Mouse (Mus musculus) ES-E14 (cell line): ENCODE measurements at regions not wholly inside any gene's neighbourhood (a gene's known extent, or its start where the extent isn't known, plus 50 kb on each side); places are given as distances from the start of the nearest gene placed in this dataset.

ENCODE experiments used
- DNase-seq: peaks from one replicate; pipeline ENCODE4 v3.0.0-alpha.2; 2013; ENCODE audit warnings: low read depth, low spot score
- H3K27ac ChIP-seq: 2 replicates; pipeline ENCODE4 v1.5.1; 2012; ENCODE audit warnings: low read depth, mild to moderate bottlenecking, low read length, moderate library complexity, mixed read lengths; ENCODE audit not compliant: poor library complexity, insufficient read depth, severe bottlenecking
- H3K36me3 ChIP-seq: 2 replicates; pipeline ENCODE4 v1.6.1; 2012; ENCODE audit warnings: mild to moderate bottlenecking, low read length, moderate library complexity, mixed read lengths; ENCODE audit not compliant: control insufficient read depth, poor library complexity, insufficient read depth, severe bottlenecking
- H3K4me1 ChIP-seq, 2 experiments: fragments of 150-350 bp in 1 of 2; sonication (generic) in 1 of 2; 2 replicates each; pipeline ENCODE4 v1.6.1; 2012; ENCODE audit warnings: low read length in 2 of 2, mild to moderate bottlenecking in 1 of 2, mixed read lengths in 1 of 2; ENCODE audit not compliant: control insufficient read depth in 2 of 2, insufficient read depth in 2 of 2, poor library complexity in 1 of 2
- H3K4me3 ChIP-seq, 2 experiments: fragments of 150-350 bp in 1 of 2; sonication (generic) in 1 of 2; 2 replicates each; pipeline ENCODE4 v1.5.1; 2012; ENCODE audit warnings: low read length in 2 of 2, low read depth in 1 of 2, mild to moderate bottlenecking in 1 of 2, mixed read lengths in 1 of 2; ENCODE audit not compliant: insufficient read depth in 1 of 2, poor library complexity in 1 of 2, severe bottlenecking in 1 of 2
- H3K9ac ChIP-seq: 2 replicates; pipeline ENCODE4 v1.6.1; 2012; ENCODE audit warnings: low read depth, mild to moderate bottlenecking, low read length, mixed read lengths; ENCODE audit not compliant: poor library complexity, insufficient read depth, severe bottlenecking
- H3K9me3 ChIP-seq: fragments of 150-350 bp; sonication (generic); 2 replicates; pipeline ENCODE4 v1.6.1; 2012; ENCODE audit warnings: low read depth, mild to moderate bottlenecking, low read length; ENCODE audit not compliant: control insufficient read depth, insufficient read depth
- CHD2 ChIP-seq: IDR thresholded peaks from 2 replicates; pipeline ENCODE4 v1.6.1; 2014; ENCODE audit warnings: mild to moderate bottlenecking, low read depth, low read length, inconsistent platforms
- HCFC1 ChIP-seq: IDR thresholded peaks from 2 replicates; pipeline ENCODE4 v1.6.1; 2012; ENCODE audit warnings: low read length, inconsistent platforms, borderline replicate concordance; ENCODE audit not compliant: insufficient read depth
- MAFK ChIP-seq: IDR thresholded peaks from 2 replicates; pipeline ENCODE4 v1.6.1; 2014; ENCODE audit warnings: mild to moderate bottlenecking, low read depth, low read length, inconsistent platforms; ENCODE audit not compliant: insufficient read depth
- ZC3H11A ChIP-seq: IDR thresholded peaks from 2 replicates; pipeline ENCODE4 v1.6.1; 2012; ENCODE audit warnings: low read depth, mild to moderate bottlenecking, inconsistent platforms, low read length, borderline replicate concordance
- ZNF384 ChIP-seq: IDR thresholded peaks from 2 replicates; pipeline ENCODE4 v1.6.1; 2012; ENCODE audit warnings: low read depth, low read length, inconsistent platforms
- in situ Hi-C, 2 experiments: fragments of 600-800 bp; cut with MboI; formaldehyde crosslinking; loops; one replicate each; pipeline ENCODE4 v1.15.1; 2025; ENCODE audit warnings: low sequenced_read_pairs in 2 of 2, inconsistent platforms in 1 of 2; ENCODE audit not compliant: unreplicated experiment in 2 of 2

DNA sequence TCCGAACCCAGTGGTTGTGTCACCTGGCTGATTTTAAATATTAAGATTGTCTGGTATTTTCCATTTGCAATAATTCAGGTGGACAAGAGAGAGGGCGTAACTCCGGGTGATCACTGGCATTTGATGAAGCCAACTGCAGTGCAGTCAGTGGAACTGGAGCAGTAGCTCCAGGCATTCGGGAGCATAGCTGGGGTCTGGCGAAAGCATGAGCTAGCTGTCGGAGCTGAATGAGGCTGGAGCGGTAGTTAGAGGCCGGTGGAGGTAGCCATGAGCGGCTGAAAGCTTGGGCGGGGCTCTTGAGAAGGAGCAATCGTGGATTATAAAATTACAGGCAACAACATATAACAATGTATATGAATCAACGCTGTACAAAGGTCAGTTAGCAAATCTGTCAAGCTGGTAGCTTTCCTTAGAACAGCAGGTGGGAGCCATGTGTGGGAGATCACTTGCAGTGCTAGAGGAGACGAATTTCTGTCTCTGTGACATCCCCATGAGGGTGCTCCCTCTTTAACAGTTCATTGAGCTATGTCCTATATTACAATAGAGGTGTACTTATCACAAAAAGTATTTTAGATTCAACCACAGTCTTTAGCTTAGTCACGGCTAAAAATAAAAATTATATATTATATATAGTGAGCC lies 1415.0 kb upstream of the 1700008P02Rik start:
- TF ChIP-seq MAFK (no peak), CHD2 (no peak), ZNF384 (no peak), HCFC1 (no peak), ZC3H11A (no peak)

DNA sequence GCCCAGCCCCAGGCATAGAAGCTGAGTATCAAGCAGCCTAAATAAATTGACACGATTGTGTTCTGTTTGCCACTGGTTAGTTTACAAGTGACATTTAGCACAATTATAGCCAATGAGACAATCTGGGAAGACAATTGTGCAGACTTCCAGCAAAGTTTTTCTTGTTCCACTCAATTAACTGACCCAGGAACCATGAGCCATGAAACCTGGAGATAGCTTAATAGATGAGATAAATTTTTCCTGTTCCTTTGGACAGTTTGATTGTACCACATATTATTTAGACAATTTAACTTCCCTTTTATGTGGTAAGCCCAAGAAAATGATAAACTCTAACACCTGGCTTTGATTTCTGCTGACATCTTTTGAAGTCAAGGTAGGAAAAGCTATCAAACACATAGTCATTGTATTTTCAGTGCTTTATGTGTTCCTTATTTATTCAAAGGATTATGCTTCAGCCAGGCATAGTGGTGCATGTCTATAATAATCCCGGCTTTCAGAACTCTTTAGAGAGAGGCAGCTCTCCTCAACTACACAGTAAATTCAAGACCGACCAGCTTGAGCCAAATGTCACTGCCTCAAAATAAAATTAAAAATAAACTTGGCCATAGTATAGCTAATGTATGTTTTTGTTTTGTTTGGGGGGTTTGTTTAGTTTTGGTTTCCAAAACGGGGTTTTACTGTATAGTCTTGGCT lies 1406.2 kb upstream of the 1700008P02Rik start:
- no peak overlapping the region for H3K4me3 ChIP-seq
- no peak for DNase-seq
- no peaks in the 10 kb centered on the region for H3K36me3 ChIP-seq
- in situ Hi-C loops, result no loop called here
- H3K27ac ChIP-seq, result no peak overlapping the region
- H3K9ac ChIP-seq, result no peak overlapping the region
- no peaks in the 10 kb centered on the region for H3K4me1 ChIP-seq
- no peak for TF ChIP-seq ZC3H11A
- TF ChIP-seq ZNF384, result no peak
- TF ChIP-seq HCFC1, result no peak
- TF ChIP-seq CHD2, result no peak
- TF ChIP-seq MAFK, result no peak
- no peaks in the 10 kb centered on the region for H3K9me3 ChIP-seq

More for the DNA sequence above, 1415.0 kb upstream of the 1700008P02Rik start:
- Histone ChIP-seq H3K9me3 (no peaks in the 10 kb centered on the region), H3K27ac (no peak overlapping the region), H3K36me3 (no peaks in the 10 kb centered on the region), H3K4me3 (no peak overlapping the region), H3K9ac (no peak overlapping the region), H3K4me1 (no peaks in the 10 kb centered on the region)
- DNase-seq, result no peak
- in situ Hi-C loops, result no loop called here

DNA sequence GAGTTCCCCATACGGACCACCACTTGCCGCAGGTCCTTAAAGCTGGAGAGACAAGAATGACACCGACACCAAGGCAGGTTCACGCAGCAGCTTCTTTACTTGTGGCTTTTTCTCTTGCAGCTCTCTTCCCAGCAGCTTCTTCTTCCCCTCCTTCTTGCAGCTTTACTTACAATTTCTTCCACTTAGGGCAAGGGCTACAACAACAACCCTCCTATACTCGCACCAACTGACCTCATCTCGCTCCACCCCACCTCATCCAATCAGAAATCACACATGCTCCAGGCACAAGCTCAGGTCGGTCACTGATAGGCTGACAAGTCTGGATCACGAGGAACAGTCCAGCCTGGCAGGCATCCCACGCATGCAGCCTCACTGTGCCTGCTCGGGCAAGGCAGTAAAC lies 1402.4 kb upstream of the 1700008P02Rik start:
- Histone ChIP-seq H3K27ac (no peak overlapping the region), H3K36me3 (no peaks in the 10 kb centered on the region; the same call in 1 of the 2 replicates), H3K4me3 (peak overlapping the region in 1 of 2 experiments; percentile 26; a peak in 1 of 4 replicates), H3K9me3 (peaks cover 2% of the 10 kb centered on the region; the same call in 1 of the 2 replicates), H3K4me1 (no peaks in the 10 kb centered on the region), H3K9ac (no peak overlapping the region)
- in situ Hi-C loops, result no loop called here
- no peak for DNase-seq
- TF ChIP-seq CHD2, result no peak
- no peak for TF ChIP-seq MAFK
- TF ChIP-seq ZC3H11A, result no peak
- TF ChIP-seq ZNF384, result no peak
- TF ChIP-seq HCFC1, result no peak

DNA sequence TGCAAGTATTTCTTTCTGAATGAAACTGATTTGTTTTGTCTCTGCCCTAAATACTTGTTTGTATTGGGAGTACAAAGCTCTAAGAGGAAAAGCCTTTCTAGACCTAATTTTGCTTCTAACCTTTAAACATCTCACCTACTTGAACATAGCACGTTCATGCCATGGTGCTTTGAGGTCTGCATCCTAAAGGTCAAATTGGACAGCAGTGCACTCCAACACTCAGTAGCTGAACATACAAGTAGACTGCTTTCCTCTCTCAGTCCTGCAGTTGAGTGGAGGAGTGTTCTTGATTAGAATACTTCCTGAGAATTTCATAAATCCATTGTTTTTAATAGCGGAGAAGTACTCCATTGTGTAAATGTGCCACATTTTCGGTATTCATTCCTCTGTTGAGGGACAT lies 1397.2 kb upstream of the 1700008P02Rik start:
- no peak overlapping the region for H3K9ac ChIP-seq
- H3K27ac ChIP-seq, result no peak overlapping the region
- H3K4me3 ChIP-seq, result no peak overlapping the region
- TF ChIP-seq CHD2 (no peak), HCFC1 (no peak), MAFK (no peak), ZNF384 (no peak)
- H3K9me3 ChIP-seq, result peaks cover 2% of the 10 kb centered on the region; the same call in 1 of the 2 replicates
- H3K36me3 ChIP-seq, result no peaks in the 10 kb centered on the region; the same call in 1 of the 2 replicates
- H3K4me1 ChIP-seq, result no peaks in the 10 kb centered on the region
- in situ Hi-C loops, result no loop called here
- no peak for DNase-seq

DNA sequence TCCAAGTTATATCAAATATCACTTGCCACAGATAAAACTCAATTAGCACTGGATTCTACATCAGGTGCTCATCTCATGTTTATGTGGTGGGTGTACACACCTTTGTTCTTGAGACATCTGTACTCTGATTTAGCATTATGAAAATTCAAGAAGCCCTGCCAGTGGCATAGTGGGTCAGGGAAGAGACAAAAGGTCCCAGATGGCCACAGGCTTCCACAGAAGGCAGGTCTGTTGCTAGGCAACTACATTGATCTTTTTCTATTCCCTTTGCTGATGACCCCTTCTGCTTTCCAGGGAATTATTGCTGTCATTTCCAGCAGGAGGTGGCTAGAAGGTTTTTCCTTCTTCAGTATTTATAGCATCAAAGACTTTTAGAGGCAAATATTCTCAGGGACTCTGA lies 1396.7 kb upstream of the 1700008P02Rik start:
- in situ Hi-C loops, result no loop called here
- TF ChIP-seq MAFK (no peak), ZNF384 (no peak), HCFC1 (no peak), CHD2 (no peak), ZC3H11A (no peak)
- H3K27ac ChIP-seq, result no peak overlapping the region

More for the DNA sequence above, 1396.7 kb upstream of the 1700008P02Rik start:
- no peak overlapping the region for H3K9ac ChIP-seq
- H3K4me3 ChIP-seq, result no peak overlapping the region
- H3K36me3 ChIP-seq, result no peaks in the 10 kb centered on the region; the same call in 1 of the 2 replicates
- H3K4me1 ChIP-seq, result no peaks in the 10 kb centered on the region
- H3K9me3 ChIP-seq, result peaks cover 2% of the 10 kb centered on the region; the same call in 1 of the 2 replicates
- no peak for DNase-seq
